Mouse (Mus musculus) cerebral cortex, adult 2 months (tissue): ENCODE data around the gene Clec1a.

ENCODE experiments used
- WGBS: fragments of 180-500 bp; shearing (Covaris S2); methylation state at CpG from one replicate; pipeline ENCODE4 v1.1.7; 2018; 5-methylcytosine and 5-hydroxymethylcytosine counted together

Clec1a gene

DNA sequence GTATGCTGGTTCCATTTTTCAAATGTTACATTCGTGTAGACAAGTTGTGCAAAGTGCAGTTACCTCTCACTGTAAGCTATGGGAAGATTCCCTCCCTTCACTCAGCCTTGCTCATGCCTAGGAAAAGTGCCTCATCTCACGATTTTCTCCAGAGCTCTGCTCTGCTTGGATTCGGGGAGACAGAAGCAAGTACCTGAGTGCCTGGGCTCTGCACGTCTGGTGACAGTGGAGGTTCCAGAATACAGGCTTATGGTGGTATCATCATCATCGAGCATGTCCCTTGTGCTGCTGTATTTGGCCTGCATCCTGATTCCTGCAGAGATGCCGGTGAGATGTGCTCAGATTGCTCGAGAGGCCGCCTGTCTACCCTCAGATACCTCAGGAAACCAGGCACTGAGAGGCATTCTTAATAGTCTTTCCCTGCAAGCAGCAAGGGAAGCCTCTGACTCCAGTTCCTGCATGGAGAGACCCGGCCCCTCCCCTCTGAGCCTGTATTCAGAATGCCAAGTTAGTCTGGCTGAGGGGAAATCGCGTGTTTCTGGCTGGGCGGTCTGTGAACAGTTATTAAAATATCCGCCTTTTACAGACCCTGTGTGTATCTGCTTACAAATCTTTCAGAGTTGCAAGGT is at the start of gene Clec1a:
TSS of gene Clec1a (minus strand) at position 590 of the 629 bp plus-strand sequence.
- 39% methylated on average over 13 of the region's 13 CpGs for WGBS

DNA sequence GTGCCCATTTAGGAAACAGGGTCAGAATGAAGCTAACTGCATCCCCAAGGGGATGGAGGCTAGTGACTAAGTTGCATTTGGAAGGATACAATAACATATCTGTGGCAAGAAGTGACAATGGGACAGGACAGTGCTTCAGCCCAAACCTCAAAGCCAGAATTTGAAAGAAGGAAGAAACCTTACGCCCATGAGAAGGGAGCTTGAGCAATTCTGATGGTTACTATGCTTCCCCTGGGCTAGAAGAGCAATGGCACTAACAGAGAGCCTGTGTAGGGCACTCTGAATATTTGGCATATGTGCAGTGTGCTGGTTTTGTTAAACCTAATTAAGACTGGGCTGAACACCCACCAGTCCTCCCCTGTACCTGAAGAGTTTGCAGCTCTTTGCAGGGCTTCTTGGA is 47.7 kb upstream of the Clec1a start:
- 83% methylated on average over 1 of the region's 1 CpGs for WGBS

DNA sequence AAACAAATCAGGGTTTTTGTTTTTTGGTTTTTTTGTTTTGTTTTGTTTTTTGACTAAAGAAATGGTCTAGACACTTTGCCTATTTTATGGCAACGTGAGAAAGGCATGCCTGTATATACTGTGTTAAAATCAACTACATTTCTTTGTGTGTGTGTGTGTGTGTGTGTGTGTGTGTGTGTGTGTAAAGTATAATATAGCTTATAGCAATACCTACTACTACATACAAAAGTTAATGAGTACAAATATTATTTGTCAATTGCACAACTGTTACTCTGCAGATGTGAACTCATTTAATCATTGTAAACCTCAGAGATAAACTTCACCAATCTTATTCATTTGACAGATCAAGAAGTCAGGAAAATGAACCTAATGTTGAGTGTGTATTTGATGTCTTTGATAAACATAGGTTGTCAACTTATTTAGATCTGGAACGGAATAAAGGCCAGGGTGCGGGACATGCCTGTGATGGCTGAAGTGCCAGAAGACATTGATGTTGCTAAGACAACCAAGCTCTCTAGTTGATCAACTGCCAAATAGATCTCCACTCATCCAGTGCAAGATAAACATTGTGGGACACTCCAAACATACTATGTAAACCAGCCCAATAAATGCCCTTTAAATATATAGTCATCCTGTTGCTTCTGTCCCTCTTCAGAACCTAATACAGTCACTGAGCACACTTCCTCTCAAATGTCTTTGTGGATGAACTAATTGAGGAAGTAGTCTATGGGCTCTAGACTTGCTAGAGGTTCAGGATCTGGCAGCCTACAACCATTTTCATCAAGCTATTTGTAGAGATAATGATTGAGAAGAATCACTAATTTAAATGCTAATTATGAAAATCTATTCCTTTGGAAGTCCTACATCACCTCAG is 45.8 kb upstream of the Clec1a start:
- WGBS = 91% methylated on average over 3 of the region's 3 CpGs

DNA sequence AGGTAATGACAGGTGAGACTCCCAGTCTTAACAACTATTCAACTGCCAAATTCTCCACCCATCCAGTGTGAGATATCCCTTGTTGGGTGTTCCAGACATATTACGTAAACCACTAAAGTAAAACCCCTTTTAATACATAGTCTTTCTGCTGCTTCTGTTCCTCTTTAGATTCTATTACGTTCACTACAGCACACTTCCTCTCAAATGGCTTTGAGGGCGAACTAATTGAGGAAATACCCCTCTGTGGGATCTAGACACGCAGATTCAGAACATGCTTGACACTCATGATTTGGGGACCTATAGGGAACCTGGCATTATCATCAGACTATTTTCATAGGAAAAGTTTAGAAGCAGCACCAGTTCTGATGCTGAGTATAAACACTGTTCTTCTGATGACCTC is 43.1 kb upstream of the Clec1a start:
- WGBS = 80% methylated on average over 4 of the region's 4 CpGs

DNA sequence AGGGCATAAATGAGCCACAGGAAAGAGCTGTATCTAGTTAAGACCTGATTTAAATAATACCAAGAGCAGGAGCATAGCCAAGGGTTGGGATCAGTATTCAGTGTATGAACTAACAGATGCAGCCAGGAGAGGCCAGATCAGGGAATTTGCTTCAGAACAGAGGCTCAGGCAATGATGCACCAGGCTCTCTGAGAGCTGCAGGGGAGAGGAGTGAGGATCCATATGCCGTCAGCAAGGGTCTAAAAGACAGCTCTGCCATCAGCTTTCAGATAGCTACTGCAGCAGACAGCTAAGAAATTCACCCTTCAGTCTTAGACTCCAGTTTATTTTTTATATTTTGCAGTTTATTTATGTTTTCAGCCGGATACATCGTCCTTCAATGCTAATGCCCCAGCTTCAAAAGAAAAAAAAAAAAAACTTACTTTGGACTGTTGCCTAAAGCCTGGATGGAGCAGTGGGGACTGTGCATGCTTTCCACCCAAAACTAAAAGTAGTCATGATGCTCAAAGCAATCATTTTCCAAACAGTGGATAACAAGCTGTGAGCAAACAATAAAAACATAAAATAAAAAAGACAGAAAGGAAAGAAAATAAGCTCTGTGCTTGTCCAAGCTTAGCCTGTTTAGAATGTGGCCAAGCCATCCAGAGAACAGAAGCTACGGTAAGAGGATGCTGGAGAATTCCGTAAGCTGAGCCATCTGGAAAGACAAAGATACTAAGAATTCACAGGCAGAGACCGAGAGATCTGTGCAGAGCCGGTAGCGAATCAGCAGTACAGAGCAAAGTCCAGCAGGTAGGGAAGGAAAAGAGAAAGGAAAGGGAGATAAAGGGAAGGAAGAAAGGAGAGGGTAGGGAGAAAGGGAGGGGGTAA is 28.5 kb upstream of the Clec1a start:
- WGBS = 12% methylated on average over 8 of the region's 8 CpGs

DNA sequence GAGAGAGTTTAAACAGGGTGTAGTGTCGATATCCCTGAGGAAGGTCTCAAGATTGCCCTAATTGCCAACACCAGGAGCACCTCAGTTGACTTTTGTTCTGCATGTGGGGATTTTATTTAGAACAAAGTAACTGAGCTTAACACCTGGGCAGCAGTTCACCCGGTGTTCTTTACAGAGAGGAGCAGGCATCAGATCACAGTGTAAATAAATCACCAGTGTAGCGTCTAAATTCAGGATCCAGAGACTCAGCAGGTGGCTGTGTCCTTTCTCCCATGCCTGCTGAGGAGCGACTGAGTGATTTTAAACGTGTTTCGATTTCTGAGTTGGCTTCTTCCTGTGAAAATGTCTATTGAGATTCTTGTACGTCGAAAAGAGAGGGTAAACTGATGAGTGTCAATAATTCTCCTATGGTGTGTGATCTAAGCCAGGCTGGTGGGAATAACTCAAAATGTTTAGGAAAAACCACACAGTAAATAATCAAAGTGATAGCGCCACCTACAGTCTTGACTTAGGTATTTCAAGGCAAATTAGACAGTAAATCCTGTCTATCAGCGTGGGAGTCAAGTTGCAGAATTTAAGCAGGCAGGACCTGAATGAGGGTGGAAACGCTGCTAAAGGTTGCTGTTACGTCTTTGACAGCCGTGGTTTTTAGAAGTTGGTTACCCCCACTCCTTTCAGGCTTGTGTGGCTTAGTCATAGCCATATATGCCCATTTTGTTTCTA is 24.8 kb upstream of the Clec1a start:
- 32% methylated on average over 13 of the region's 13 CpGs for WGBS

DNA sequence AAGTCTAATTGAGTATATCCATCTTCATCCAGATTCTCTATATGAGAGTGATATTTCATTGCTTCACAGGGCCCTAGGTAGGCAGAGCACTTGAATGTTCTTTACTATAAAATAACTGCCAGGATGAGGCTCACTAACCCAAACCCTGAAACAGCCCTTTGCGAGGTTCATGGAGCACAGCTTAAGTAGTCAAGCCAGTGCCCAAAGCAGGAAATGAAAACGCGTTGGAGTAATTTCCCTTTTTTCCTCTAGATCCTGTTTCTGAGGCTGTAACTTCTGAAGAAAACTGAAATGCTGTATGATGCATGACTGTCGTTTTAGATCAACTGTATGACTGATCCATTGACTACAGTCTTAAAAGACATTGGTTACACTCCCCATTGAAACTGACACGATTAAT is 20.8 kb upstream of the Clec1a start:
- 86% methylated on average over 5 of the region's 5 CpGs for WGBS

DNA sequence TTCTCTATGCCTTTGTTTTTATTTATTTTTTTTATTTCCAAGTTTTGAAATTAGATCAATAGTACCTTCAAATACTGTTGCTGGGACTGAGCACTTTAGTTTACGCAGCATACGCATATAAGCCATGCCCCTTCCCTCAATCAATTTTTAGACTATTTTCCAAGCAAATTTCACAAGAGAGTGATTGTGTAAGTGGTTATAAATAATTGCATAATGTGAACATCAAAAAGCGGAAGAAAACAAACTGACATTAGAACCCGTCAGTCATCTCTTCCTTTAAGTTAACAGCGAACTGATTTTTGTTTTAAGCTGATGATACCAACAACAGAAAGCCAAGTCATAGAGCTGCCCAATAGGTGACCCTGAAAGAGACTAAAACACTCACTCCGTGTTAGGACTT is 19.6 kb upstream of the Clec1a start:
- 94% methylated on average over 6 of the region's 6 CpGs for WGBS

DNA sequence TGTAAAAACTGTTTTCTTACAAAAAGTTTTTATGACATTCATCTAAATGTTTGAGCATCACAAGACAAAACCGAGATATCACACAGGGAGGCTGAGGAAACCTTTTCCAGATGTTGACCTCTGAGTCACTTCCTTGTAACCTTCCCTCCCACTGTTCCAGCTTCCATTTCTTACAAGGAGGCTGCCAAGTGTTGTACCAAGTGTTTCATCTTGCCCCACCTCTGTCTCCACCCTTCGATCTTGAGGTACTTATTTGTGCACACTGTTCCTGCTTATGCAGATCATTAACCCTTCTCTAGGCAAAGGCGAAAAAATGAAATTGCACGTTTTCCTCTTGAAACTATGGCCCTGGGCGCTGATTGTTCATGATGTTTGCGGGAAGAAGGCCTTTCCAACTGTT is 2.1 kb downstream of the Clec1a start:
- WGBS = 81% methylated on average over 6 of the region's 6 CpGs

DNA sequence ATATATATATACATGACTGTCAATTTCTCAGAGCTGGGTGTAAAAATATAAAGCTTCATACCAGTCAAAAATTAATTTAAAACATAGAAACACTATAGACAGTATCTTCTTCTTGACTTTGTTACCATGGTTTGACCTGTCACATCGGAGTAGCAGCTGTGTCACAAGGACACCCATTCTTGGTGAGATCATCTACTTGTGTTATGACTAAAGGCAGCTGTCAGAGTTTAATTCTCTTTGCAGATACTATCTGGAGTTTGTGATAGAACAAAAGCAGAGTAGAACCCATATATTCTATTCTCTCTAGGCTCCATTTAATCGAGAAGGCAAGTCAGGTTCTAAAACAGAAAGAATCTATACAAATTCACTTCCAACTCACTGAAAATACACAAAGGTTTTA is 13.8 kb downstream of the Clec1a start:
- WGBS = 84% methylated on average over 2 of the region's 2 CpGs

DNA sequence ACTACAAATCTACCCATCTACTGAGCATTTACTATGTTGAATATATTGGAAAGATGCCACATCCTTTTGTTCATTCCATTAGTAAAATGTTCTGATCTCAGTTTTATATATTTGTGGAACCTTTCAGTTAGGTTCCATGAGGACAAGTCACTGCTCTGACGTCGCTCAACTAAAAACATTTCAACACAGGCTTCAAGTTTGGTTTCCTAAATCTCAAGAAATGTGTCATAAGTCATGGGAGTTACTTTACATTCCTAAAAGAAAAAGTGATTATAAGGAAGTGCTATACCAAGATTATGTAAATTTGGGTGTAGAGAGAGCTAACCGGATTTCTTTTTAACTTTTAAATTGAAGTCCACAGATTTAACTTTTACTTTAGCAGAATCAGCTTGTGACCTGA is 15.8 kb downstream of the Clec1a start:
- WGBS = 73% methylated on average over 3 of the region's 3 CpGs

DNA sequence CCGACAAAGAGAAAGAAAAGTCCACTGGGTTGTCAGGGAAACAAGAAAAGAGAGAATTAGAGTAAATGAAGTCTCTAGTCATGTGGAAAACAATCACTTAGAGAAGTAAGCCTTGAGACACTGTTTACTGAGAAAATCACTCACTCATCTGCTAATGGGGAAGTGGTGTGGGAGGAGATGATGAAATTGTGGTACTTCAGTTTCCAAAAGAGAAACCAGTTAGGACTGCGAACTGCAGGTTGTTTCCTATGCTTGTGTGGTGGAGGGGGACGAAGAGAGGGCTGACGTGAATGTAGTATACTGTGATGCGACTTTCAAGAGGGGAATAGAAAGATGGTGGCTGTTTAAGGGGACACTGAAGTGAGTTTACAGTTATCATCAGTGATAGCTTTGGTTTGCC is 17.6 kb downstream of the Clec1a start:
- 56% methylated on average over 5 of the region's 5 CpGs for WGBS

DNA sequence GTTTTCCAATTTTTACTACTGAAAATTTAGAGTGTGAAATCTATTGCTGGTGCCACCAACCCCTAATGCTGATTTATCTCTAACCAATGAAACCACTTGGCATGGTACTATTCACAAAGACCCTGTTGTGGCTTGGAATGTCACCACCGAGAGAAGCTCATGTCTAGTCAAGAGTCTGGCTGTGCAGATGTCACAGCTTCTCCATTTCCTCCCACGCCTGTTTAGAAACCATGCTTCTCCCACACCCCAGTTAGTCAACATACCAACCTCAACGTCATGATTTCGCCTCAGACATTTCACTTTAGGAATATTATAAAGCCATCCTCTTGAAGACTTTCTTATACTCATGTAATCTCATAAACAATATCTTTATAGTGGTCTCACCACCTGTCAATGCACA is 24.5 kb downstream of the Clec1a start:
- 80% methylated on average over 4 of the region's 4 CpGs for WGBS

DNA sequence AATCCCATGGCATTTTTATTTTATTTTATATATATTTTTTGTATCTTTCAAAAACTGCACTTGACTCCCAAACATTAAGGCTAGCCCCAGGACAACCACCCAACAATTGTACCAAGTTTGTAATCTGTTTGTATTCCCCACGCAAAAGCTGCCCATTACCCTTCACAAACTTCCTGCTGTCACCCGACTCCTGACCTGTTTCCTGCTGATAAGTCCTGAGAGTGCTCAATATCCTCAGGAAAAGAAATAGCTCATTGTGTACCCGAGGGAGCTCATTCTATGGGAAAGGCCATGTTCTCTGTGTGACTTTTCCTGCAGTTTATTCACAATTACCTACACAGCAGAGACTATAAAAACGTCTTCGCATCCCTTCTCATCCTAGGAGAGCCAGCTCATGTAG is 26.0 kb downstream of the Clec1a start:
- WGBS = 55% methylated on average over 5 of the region's 5 CpGs

DNA sequence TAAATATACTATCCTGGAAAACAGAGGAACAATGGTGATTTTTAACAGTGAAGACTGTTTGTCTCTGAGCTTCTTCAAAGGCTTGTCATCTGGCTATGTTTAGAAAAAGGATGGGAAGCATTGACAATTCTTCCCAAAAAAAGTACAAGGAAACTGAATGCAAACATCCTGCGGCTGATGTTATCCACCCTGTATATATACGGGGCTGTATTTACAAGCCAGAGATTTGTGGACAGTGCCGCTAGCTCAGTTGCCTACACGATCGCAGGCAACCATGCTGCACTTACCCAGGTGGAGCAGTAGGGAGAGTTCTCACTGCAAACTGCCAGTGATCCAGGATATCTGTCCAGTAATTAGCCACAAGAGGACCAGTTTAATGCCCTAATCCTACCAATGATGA is 26.6 kb downstream of the Clec1a start:
- 69% methylated on average over 5 of the region's 5 CpGs for WGBS

DNA sequence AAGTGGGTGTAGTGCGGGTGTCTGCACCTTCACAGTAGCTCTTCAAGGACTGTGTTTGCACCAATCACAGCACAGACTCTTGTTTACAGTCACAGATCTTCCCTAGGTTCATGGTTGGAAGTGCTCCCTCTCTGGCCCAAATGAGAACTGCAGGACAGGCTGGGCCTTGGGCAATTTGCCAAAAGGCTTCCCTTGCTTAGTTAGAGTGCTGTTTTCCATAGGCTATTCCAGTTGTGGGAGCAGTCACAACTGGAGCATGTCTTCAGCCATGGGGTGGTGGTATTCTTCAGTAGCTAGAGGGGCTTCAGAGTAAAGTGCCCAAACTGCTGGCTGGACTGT is 28.1 kb downstream of the Clec1a start:
- 35% methylated on average over 1 of the region's 1 CpGs for WGBS

DNA sequence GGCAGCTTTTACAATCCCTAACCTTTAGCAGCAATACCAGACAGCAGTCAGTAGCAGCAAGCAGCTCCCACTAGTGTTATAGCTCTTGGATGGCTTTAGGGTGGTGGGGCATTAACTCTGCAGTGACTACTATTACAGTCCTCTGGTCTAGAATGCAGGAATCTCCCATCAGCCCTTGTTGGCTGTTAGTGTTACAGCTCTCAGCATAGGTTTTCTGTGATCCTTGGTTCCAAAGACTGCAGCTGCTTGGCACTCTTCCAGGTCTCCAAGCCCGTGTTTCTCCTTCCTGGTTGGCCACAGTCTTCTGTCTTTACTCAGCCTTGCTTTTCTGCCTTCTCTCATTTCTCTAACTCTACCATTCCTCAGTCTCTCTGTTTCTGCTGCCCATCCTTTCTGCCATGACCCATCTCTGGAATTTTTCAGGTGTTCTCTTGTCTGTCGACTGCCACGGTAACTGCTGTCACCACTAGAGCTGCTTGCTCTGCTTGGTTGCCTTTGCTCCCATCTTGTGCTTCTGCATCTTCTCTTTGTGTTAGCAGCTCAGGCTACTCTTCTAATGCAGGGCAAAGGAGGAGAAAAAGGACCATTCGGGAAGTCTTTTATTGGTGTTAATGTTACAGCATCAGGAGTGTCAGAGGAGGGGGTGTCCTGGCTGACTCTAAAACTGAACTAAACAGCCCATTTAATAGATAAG is 28.6 kb downstream of the Clec1a start:
- WGBS = 50% methylated on average over 4 of the region's 4 CpGs

DNA sequence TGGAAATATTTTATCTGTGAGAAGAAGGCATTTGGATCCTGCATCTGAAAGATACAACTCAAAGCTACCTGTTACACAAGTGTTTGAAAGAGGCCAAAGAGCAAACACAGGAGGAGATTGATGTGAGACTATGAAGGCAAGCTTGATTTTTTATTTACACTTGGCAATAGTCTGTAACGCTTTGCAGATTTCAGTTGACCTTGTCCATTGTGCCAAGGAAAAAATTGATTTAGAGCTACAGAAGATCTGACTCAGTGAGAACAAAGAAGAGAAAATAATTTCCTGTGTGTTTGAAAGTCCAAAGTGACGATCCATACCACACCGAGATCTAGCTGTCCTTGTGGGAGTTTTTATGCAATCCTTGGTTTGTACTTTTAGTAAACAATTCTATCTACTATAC is 29.5 kb downstream of the Clec1a start:
- WGBS = 94% methylated on average over 3 of the region's 3 CpGs

DNA sequence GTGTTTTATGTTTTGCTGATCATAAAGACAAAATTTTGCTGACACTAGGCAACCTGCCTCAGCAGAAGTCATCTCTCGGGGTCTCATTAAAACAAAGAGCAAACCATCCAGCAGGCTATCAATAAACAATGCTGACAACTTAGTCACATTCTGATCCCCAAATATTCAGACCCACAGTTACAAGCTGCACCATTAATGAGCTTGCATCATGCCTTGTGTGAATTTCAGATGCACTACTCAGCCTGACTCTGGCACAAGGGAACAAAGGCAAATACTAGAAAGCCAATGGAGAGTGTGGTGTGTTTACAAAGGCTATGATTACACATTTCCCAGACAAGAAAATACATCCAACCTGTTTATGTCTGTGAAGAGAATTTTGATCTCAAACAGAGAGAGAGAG is 37.6 kb downstream of the Clec1a start:
- WGBS = 90% methylated on average over 1 of the region's 1 CpGs

DNA sequence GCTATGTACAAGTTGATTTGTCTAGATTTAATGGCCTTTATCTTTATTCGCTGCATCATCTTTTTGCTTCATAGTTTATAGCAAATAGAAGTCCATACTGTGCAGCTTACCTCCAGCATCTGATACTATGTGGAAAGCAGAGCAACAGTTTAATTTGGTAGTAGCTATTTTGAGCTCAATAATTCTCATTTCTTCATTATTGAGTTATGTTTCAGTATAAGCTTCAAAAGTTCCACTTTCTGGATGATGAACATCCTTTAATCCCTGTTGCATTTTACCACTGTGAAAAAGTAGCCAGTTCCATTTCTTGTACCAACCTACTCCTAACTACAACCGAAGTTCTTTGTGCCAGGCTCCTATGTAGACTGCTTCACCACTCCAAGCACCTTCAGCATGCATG is 43.2 kb downstream of the Clec1a start, which contains the start of gene Clec9a:
TSS of gene Clec9a (plus strand) at position 301 of the 400 bp plus-strand sequence.
- WGBS = 95% methylated on average over 2 of the region's 2 CpGs

DNA sequence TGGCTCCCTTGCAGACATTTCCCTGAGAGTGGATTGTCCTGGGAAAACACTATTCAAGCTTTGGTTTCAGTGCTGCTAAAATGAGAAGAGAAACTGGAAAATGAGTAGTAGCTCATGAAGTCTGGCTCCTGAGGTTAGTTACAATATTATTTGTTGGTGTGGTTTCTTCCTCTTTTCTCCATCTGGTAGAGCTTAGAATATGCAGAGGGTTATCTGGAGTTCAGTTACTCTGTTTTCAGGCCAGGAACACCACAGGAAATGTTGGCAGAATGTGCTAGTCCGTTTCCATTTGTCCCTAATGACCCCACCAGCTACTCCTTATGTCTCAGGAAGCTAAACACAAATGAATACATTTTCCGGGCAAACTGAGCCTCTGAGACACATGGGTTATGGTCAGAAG is 44.5 kb downstream of the Clec1a start:
- 54% methylated on average over 2 of the region's 2 CpGs for WGBS
